Mouse (Mus musculus) E14TG2a.4 (cell line): ENCODE results near the gene Adssl1.
A peak's percentile ranks its signal among the peaks of the same experiment; 100 is the strongest.

Experiments
- H3K27me3 ChIP-seq: 2 replicates; pipeline ENCODE4 v1.6.1; 2014; ENCODE audit warnings: low read length, control low read depth; ENCODE audit not compliant: insufficient read depth
- H3K36me3 ChIP-seq: 2 replicates; pipeline ENCODE4 v1.6.1; 2014; ENCODE audit warnings: low read length, control low read depth; ENCODE audit not compliant: insufficient read depth
- H3K4me1 ChIP-seq: replicated peaks from 2 replicates; pipeline ENCODE4 v1.6.1; 2014; ENCODE audit warnings: low read depth, low read length, control low read depth
- H3K4me3 ChIP-seq: replicated peaks from 2 replicates; pipeline ENCODE4 v1.5.1; 2014; ENCODE audit warnings: mild to moderate bottlenecking, low read length
- H3K9me3 ChIP-seq: 2 replicates; pipeline ENCODE4 v1.6.1; 2014; ENCODE audit warnings: low read length, control low read depth
- CTCF ChIP-seq: conservative IDR thresholded peaks from 2 replicates; pipeline ENCODE4 v1.5.1; 2014; ENCODE audit warnings: low read length
- NANOG ChIP-seq: IDR thresholded peaks from 2 replicates; pipeline ENCODE4 v1.6.1; 2014; ENCODE audit warnings: borderline replicate concordance, low read length, mixed read lengths
- POU5F1 ChIP-seq: IDR thresholded peaks from 2 replicates; pipeline ENCODE4 v1.6.1; 2014; ENCODE audit warnings: low read length, borderline replicate concordance

Gene Adssl1

GRCm38 (mm10) chr12:112619686-112620353, at the start of gene Adssl1:
Gene Adssl1, plus strand, starts transcription at chr12:112620045.
- peaks cover 2% of the 10 kb centered on the region; the same call in 1 of the 2 replicates for H3K36me3 ChIP-seq
- H3K4me3 ChIP-seq, result peak within 1 kb of the TSS; percentile 76
- TF ChIP-seq NANOG, result no peak
- TF ChIP-seq CTCF, result no peak
- TF ChIP-seq POU5F1, result no peak
- peaks cover 60% of the 10 kb centered on the region for H3K27me3 ChIP-seq
- H3K9me3 ChIP-seq, result no peaks in the 10 kb centered on the region
- peaks cover 42% of the 10 kb centered on the region for H3K4me1 ChIP-seq

- Histone ChIP-seq H3K36me3 (no peaks in the 10 kb centered on the region), H3K4me1 (peaks cover 20% of the 10 kb centered on the region), H3K4me3 (no peak overlapping the region), H3K27me3 (peaks cover 10% of the 10 kb centered on the region), H3K9me3 (no peaks in the 10 kb centered on the region)
- TF ChIP-seq NANOG (no peak), POU5F1 (no peak), CTCF (no peak)
Measured at GRCm38 (mm10) chr12:112570160-112570559, 49.7 kb upstream of the Adssl1 start.

- Histone ChIP-seq H3K27me3 (peaks cover 10% of the 10 kb centered on the region), H3K9me3 (no peaks in the 10 kb centered on the region), H3K36me3 (no peaks in the 10 kb centered on the region), H3K4me3 (no peak overlapping the region), H3K4me1 (peaks cover 27% of the 10 kb centered on the region)
- TF ChIP-seq NANOG, result no peak
- TF ChIP-seq CTCF, result peak; percentile 75
Measured at GRCm38 (mm10) chr12:112571064-112571463, 48.8 kb upstream of the Adssl1 start.

- no peaks in the 10 kb centered on the region for H3K36me3 ChIP-seq
Measured at GRCm38 (mm10) chr12:112575274-112575986, 44.4 kb upstream of the Adssl1 start.

GRCm38 (mm10) chr12:112576341-112576740, 43.5 kb upstream of the Adssl1 start:
- Histone ChIP-seq H3K27me3 (peaks cover 6% of the 10 kb centered on the region), H3K4me3 (peak overlapping the region; percentile 46), H3K36me3 (no peaks in the 10 kb centered on the region), H3K9me3 (no peaks in the 10 kb centered on the region), H3K4me1 (peaks cover 48% of the 10 kb centered on the region)
- TF ChIP-seq CTCF, result no peak
- TF ChIP-seq NANOG, result no peak
- no peak for TF ChIP-seq POU5F1

More at GRCm38 (mm10) chr12:112575274-112575986, 44.4 kb upstream of the Adssl1 start:
- peaks cover 5% of the 10 kb centered on the region; the same call in 1 of the 2 replicates for H3K27me3 ChIP-seq
- H3K4me1 ChIP-seq, result peaks cover 52% of the 10 kb centered on the region
- no peaks in the 10 kb centered on the region for H3K9me3 ChIP-seq
- H3K4me3 ChIP-seq, result no peak overlapping the region
- no peak for TF ChIP-seq POU5F1
- no peak for TF ChIP-seq CTCF
- TF ChIP-seq NANOG, result no peak

- no peaks in the 10 kb centered on the region for H3K36me3 ChIP-seq
- H3K4me1 ChIP-seq, result peaks cover 48% of the 10 kb centered on the region
- peak overlapping the region; percentile 46 for H3K4me3 ChIP-seq
- peaks cover 6% of the 10 kb centered on the region for H3K27me3 ChIP-seq
- TF ChIP-seq NANOG, result no peak
- no peak for TF ChIP-seq CTCF
- H3K9me3 ChIP-seq, result no peaks in the 10 kb centered on the region
Measured at GRCm38 (mm10) chr12:112576749-112577148, 43.1 kb upstream of the Adssl1 start.

- H3K27me3 ChIP-seq, result peaks cover 10% of the 10 kb centered on the region
- H3K4me3 ChIP-seq, result no peak overlapping the region
- peaks cover 48% of the 10 kb centered on the region for H3K4me1 ChIP-seq
- no peaks in the 10 kb centered on the region for H3K36me3 ChIP-seq
- no peak for TF ChIP-seq POU5F1
- no peaks in the 10 kb centered on the region for H3K9me3 ChIP-seq
Measured at GRCm38 (mm10) chr12:112578296-112579090, 41.4 kb upstream of the Adssl1 start.

GRCm38 (mm10) chr12:112579430-112579829, 40.4 kb upstream of the Adssl1 start:
- H3K9me3 ChIP-seq, result no peaks in the 10 kb centered on the region
- H3K4me3 ChIP-seq, result no peak overlapping the region
- H3K4me1 ChIP-seq, result peaks cover 42% of the 10 kb centered on the region
- no peak for TF ChIP-seq NANOG
- H3K27me3 ChIP-seq, result peaks cover 10% of the 10 kb centered on the region
- H3K36me3 ChIP-seq, result no peaks in the 10 kb centered on the region
